Comparison of ENCODE assay signal across 8 mouse cellular contexts in genomic region chr9:21546789-21547074, GRCm38 (mm10). TPM values are rescaled to one million over a fixed set of nuclear protein-coding genes. Genes with fewer than 3 reads are reported as not detected.
DNase-seq lines count a peak whose midpoint lies in the region; ATAC-seq and TF ChIP-seq lines count a peak whose summit lies in the region.

TSS of gene Carm1 (plus strand) at chr9:21546894.

- H3K27ac ChIP-seq in cortical plate, adult 2 months (ENCODE audit: insufficient read depth, low read length): peak within 1 kb of the TSS; percentile 73; the same call in 1 of the 2 replicates
- H3K27ac ChIP-seq in heart, embryonic 10.5 days: peak within 1 kb of the TSS; percentile 99
- peak within 1 kb of the TSS; percentile 96 for H3K27ac ChIP-seq in midbrain, embryonic 11.5 days (ENCODE audit: low read depth, low read length)

- H3K9me3 ChIP-seq in heart, embryonic 10.5 days: no peaks in the 10 kb centered on the region
- no peaks in the 10 kb centered on the region for H3K9me3 ChIP-seq in midbrain, embryonic 11.5 days (ENCODE audit: control insufficient read depth, low read length)

- H3K27me3 ChIP-seq in heart, embryonic 10.5 days (ENCODE audit: insufficient read depth, poor library complexity, severe bottlenecking): no peaks in the 10 kb centered on the region
- no peaks in the 10 kb centered on the region for H3K27me3 ChIP-seq in midbrain, embryonic 11.5 days (ENCODE audit: control insufficient read depth, insufficient read depth, low read length)

- peak; percentile 69 for ATAC-seq in midbrain, embryonic 11.5 days (ENCODE audit: low FRiP score)
- ATAC-seq in activated CD4-positive, CD25-positive, alpha-beta regulatory T cell, adult 4 months: no peak

- no peaks in the 10 kb centered on the region for H3K4me1 ChIP-seq in cortical plate, adult 2 months (ENCODE audit: control insufficient read depth, insufficient read depth, low read length)
- peaks cover 17% of the 10 kb centered on the region for H3K4me1 ChIP-seq in heart, embryonic 10.5 days
- peaks cover 10% of the 10 kb centered on the region for H3K4me1 ChIP-seq in midbrain, embryonic 11.5 days (ENCODE audit: control insufficient read depth, insufficient read depth, low read length)

- no peak for TF ChIP-seq CTCF in cortical plate, adult 2 months (IDR thresholded peaks at IDR 0.05; ENCODE audit: extremely low read depth, insufficient read depth, low read length)

- peak within 1 kb of the TSS; percentile 60 for H3K4me3 ChIP-seq in cortical plate, adult 2 months (ENCODE audit: insufficient read depth, low read length)
- peak within 1 kb of the TSS; percentile 87 for H3K4me3 ChIP-seq in heart, embryonic 10.5 days
- H3K4me3 ChIP-seq in midbrain, embryonic 11.5 days (ENCODE audit: low read depth, low read length): peak within 1 kb of the TSS; percentile 80

- peak within 1 kb of the TSS; percentile 95 for H3K9ac ChIP-seq in midbrain, embryonic 11.5 days (ENCODE audit: low read length)

- peak; percentile 58 for DNase-seq in right cerebral cortex, postnatal 14 days
- no peak for DNase-seq in right cerebral cortex, postnatal 10 days (ENCODE audit: low spot score in 2 of 2)
- DNase-seq in heart, embryonic 10.5 days (ENCODE audit: low spot score): no peak
- peak in 1 of 2 experiments; percentile 61 for DNase-seq in layer of hippocampus, postnatal 14 days (ENCODE audit: low spot score in 2 of 2)
- no peak for DNase-seq in midbrain, embryonic 11.5 days (ENCODE audit: low spot score, missing footprints)
- DNase-seq in cerebellum, postnatal 25 days: no peak

- TF ChIP-seq POLR2A in cortical plate, adult 2 months (IDR thresholded peaks at IDR 0.05; ENCODE audit: extremely low read depth, insufficient read depth, low read length): no peak

- peaks cover 19% of the 10 kb centered on the region for H3K36me3 ChIP-seq in heart, embryonic 10.5 days
- H3K36me3 ChIP-seq in midbrain, embryonic 11.5 days (ENCODE audit: control insufficient read depth, insufficient read depth, low read length): no peaks in the 10 kb centered on the region

- WGBS in heart, embryonic 10.5 days: 30% methylated on average over 50 of the region's 52 CpGs
- WGBS in midbrain, embryonic 11.5 days: 0% methylated on average over 29 of the region's 52 CpGs

- peak within 1 kb of the TSS; percentile 68 for H3K4me2 ChIP-seq in midbrain, embryonic 11.5 days

RNA-seq across cellular contexts. Expression of gene Carm1, which starts in this region (rescaled TPM):
- polyA plus RNA-seq in cortical plate, adult 2 months (2012; rRNA removed): 58.9 and 61.6 TPM in 2 replicates
- polyA plus RNA-seq in heart, embryonic 10.5 days (2016; fragmentation: Nextera tagmentation; extraction: Ambion mirVana): 49.0 and 59.6 TPM in 2 replicates
- total RNA-seq in layer of hippocampus, postnatal 14 days (2021): 10 to 100 TPM; 66.5 to 68.8 TPM
- polyA plus RNA-seq in midbrain, embryonic 11.5 days (2014; fragmentation: Nextera tagmentation; extraction: Ambion mirVana): 53.4 and 63.1 TPM in 2 replicates
- 1 to 10 TPM; 4.7 to 5.9 TPM for polyA plus RNA-seq in activated CD4-positive, CD25-positive, alpha-beta regulatory T cell, adult 4 months (2017; shearing (Covaris generic))
